ENCODE assay signal across 30 mouse cellular contexts in the genomic region with DNA sequence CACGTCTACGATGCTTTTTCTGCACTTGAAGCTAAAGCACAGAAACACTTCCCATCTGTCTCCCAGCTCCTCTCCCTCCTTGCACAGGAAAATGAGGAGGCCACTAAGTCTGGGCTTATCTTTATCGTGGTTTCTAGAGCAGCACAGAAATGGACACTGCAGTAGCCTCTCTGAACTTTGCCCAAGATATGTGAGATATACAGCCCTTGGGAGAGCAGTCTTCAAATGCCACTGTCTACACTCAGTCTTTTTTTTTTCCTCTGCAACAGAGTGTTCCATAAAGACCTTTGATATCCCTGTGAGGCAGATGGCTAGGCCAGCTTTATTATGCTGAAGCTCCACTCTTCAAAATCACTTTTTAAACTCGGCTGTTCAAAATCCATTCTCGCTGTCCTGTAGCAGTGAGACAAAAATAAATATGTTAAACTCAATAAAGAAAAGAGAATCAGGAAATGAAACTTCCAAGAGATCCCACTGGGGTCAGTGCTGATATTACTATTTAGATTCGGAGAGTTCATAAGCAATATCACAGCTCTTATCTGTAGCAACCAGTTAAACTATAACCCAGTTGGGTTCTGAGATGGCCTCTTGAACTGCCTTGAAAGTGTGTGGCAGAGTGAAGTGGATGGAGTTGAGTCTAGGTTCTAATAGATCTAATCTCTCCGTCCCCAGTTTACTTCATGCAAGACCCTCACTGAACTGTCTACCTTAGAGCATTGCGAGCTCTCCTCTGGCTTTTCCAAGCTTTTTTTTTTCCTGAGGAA. TPM values are rescaled to one million over a fixed set of nuclear protein-coding genes. Genes with fewer than 3 reads are reported as not detected.
A peak's percentile ranks its signal among the peaks of the same experiment; 100 is the strongest.
DNase-seq lines count a peak whose midpoint lies in the region; ATAC-seq and TF ChIP-seq lines count a peak whose summit lies in the region.
"Had no signal": no experiment of that assay in that cellular context is flagged by ENCODE, and none has a peak within 500 bp of the region (broad histone marks: within the 10 kb centered on the region; RNA-seq: fewer than 3 reads in every experiment).

No protein-coding gene starts in this region.

- H3K9ac ChIP-seq in liver, adult 2 months (ENCODE audit: low read depth, low read length): no peak overlapping the region
- H3K9ac ChIP-seq in liver, embryonic 12.5 days: no peak overlapping the region
- no peak overlapping the region for H3K9ac ChIP-seq in intestine, embryonic 16.5 days (ENCODE audit: low read depth, low read length)
- H3K9ac ChIP-seq in stomach, embryonic 15.5 days: no peak overlapping the region
- H3K9ac ChIP-seq: embryonic facial prominence, embryonic 12.5 days; forebrain, postnatal 0 days; heart, embryonic 12.5 days; hindbrain, embryonic 14.5 days; limb, embryonic 12.5 days; liver, embryonic 15.5 days; neural tube, embryonic 15.5 days had no signal

- peaks cover 9% of the 10 kb centered on the region for H3K4me1 ChIP-seq in liver, adult 2 months (ENCODE audit: control insufficient read depth, insufficient read depth, low read length)
- no peaks in the 10 kb centered on the region for H3K4me1 ChIP-seq in liver, embryonic 12.5 days
- H3K4me1 ChIP-seq in intestine, embryonic 16.5 days (ENCODE audit: control insufficient read depth, insufficient read depth, low read length): peaks cover 17% of the 10 kb centered on the region
- H3K4me1 ChIP-seq in stomach, embryonic 15.5 days: no peaks in the 10 kb centered on the region
- H3K4me1 ChIP-seq: liver, embryonic 15.5 days; neural tube, embryonic 15.5 days had no signal

- DNase-seq in liver, adult 2 months (ENCODE audit: extremely low read depth, low read depth, low spot score): peak; percentile 77
- peak; percentile 12 for DNase-seq in brain, adult 2 months (ENCODE audit: low read depth, low spot score)
- DNase-seq in heart, postnatal 4 days: no peak
- DNase-seq: adrenal gland, postnatal 10 days; cerebellum, adult 11 months; cerebellum, adult 9-11 months; embryo, embryonic 11 days; forebrain, postnatal 0 days; heart, adult 2 months; kidney, adult 8-10 months; kidney, postnatal 36 days; lung, postnatal 10 days; midbrain, embryonic 14.5 days; retina, postnatal 1 day; thymus, adult 18-20 months; thymus, postnatal 36 days had no signal

- peak overlapping the region; percentile 10; the same call in 1 of the 2 replicates for H3K27ac ChIP-seq in liver, adult 2 months (replicated peaks; ENCODE audit: insufficient read depth, low read depth, low read length)
- H3K27ac ChIP-seq in liver, embryonic 12.5 days: no peak overlapping the region
- H3K27ac ChIP-seq in intestine, embryonic 16.5 days (ENCODE audit: low read length): peak overlapping the region; percentile 93
- peak overlapping the region; percentile 51; the same call in 1 of the 2 replicates for H3K27ac ChIP-seq in stomach, embryonic 15.5 days
- H3K27ac ChIP-seq: embryonic facial prominence, embryonic 12.5 days; forebrain, embryonic 10.5 days; heart, adult 2 months; hindbrain, embryonic 14.5 days; layer of hippocampus, adult 2 months; left cerebral cortex, adult 2 months; limb, embryonic 12.5 days; liver, embryonic 15.5 days; neural tube, embryonic 15.5 days had no signal

- no peak overlapping the region for H3K4me3 ChIP-seq in liver, adult 2 months (ENCODE audit: insufficient read depth, low read depth, low read length)
- H3K4me3 ChIP-seq in liver, embryonic 12.5 days: no peak overlapping the region
- no peak overlapping the region for H3K4me3 ChIP-seq in intestine, embryonic 16.5 days (ENCODE audit: low read length)
- H3K4me3 ChIP-seq in stomach, embryonic 15.5 days (replicated peaks): no peak overlapping the region
- H3K4me3 ChIP-seq: embryonic facial prominence, embryonic 12.5 days; forebrain, embryonic 10.5 days; heart, adult 2 months; heart, embryonic 12.5 days; layer of hippocampus, adult 2 months; left cerebral cortex, adult 2 months; limb, embryonic 12.5 days; liver, embryonic 15.5 days; neural tube, embryonic 15.5 days had no signal

- no peaks in the 10 kb centered on the region for H3K27me3 ChIP-seq in liver, adult 2 months (ENCODE audit: control insufficient read depth, insufficient read depth, low read length)
- H3K27me3 ChIP-seq in liver, embryonic 12.5 days (replicated peaks): peaks cover 3% of the 10 kb centered on the region; the same call in 1 of the 2 replicates
- H3K27me3 ChIP-seq in intestine, embryonic 16.5 days (replicated peaks; ENCODE audit: control insufficient read depth, insufficient read depth, low read length): no peaks in the 10 kb centered on the region
- H3K27me3 ChIP-seq in stomach, embryonic 15.5 days (replicated peaks): no peaks in the 10 kb centered on the region
- H3K27me3 ChIP-seq: embryonic facial prominence, embryonic 12.5 days; heart, embryonic 12.5 days; limb, embryonic 12.5 days; liver, embryonic 15.5 days; neural tube, embryonic 15.5 days; Patski had no signal

- no peaks in the 10 kb centered on the region for H3K79me2 ChIP-seq in liver, adult 2 months (ENCODE audit: control insufficient read depth, insufficient read depth, low read length)

- no peak overlapping the region for H3K4me2 ChIP-seq in liver, embryonic 12.5 days
- peak overlapping the region; percentile 17 for H3K4me2 ChIP-seq in intestine, embryonic 16.5 days (ENCODE audit: low read depth, low read length)
- H3K4me2 ChIP-seq in stomach, embryonic 15.5 days: no peak overlapping the region
- H3K4me2 ChIP-seq: embryonic facial prominence, embryonic 12.5 days; heart, embryonic 12.5 days; hindbrain, embryonic 14.5 days; limb, embryonic 12.5 days; liver, embryonic 15.5 days; neural tube, embryonic 15.5 days had no signal

- TF ChIP-seq POLR2A in liver, adult 2 months (IDR thresholded peaks at IDR 0.05; ENCODE audit: extremely low read depth, insufficient read depth, low read length): no peak

- WGBS in liver, adult 2 months: 35% methylated on average over 8 of the region's 8 CpGs
- 59% methylated on average over 8 of the region's 8 CpGs for WGBS in liver, embryonic 12.5 days (ENCODE audit: insufficient replicate concordance)
- 55% methylated on average over 8 of the region's 8 CpGs for WGBS in intestine, embryonic 16.5 days
- WGBS in stomach, embryonic 15.5 days: 64% methylated on average over 8 of the region's 8 CpGs

- TF ChIP-seq CTCF in liver, adult 2 months (IDR thresholded peaks at IDR 0.05; ENCODE audit: low read depth, low read length): no peak

- peaks cover 97% of the 10 kb centered on the region for H3K36me3 ChIP-seq in liver, adult 2 months (ENCODE audit: control insufficient read depth, insufficient read depth, low read length)
- H3K36me3 ChIP-seq in liver, embryonic 12.5 days: no peaks in the 10 kb centered on the region
- H3K36me3 ChIP-seq in intestine, embryonic 16.5 days (ENCODE audit: control insufficient read depth, insufficient read depth, low read length): 0 out of 2 replicates have a peak, but pooled peaks cover 6% of the 10 kb centered on the region
- H3K36me3 ChIP-seq in stomach, embryonic 15.5 days: peaks cover 8% of the 10 kb centered on the region
- H3K36me3 ChIP-seq: forebrain, embryonic 10.5 days; heart, embryonic 12.5 days; liver, embryonic 15.5 days; neural tube, embryonic 15.5 days had no signal

- no peak for ATAC-seq in liver, embryonic 12.5 days
- ATAC-seq in intestine, embryonic 16.5 days: peak; percentile 93
- ATAC-seq in stomach, embryonic 15.5 days (ENCODE audit: insufficient read depth, low FRiP score, low read depth): peak; percentile 75
- ATAC-seq in erythroblast, adult 5-6 weeks (replicated peaks; ENCODE audit: low FRiP score, poor library complexity, severe bottlenecking): no peak
- ATAC-seq: forebrain, postnatal 0 days; Patski had no signal

- no peaks in the 10 kb centered on the region for H3K9me3 ChIP-seq in liver, embryonic 12.5 days (replicated peaks)
- no peaks in the 10 kb centered on the region for H3K9me3 ChIP-seq in intestine, embryonic 16.5 days (ENCODE audit: control insufficient read depth, low read length)
- no peaks in the 10 kb centered on the region for H3K9me3 ChIP-seq in stomach, embryonic 15.5 days
- H3K9me3 ChIP-seq: embryonic facial prominence, embryonic 12.5 days; forebrain, embryonic 10.5 days; heart, embryonic 12.5 days; limb, embryonic 12.5 days; liver, embryonic 15.5 days; neural tube, embryonic 15.5 days had no signal

RNA-seq across cellular contexts. Expression of gene Fbxo48, which starts 50.3 kb away (rescaled TPM):
- total RNA-seq in liver, adult 2 months (2014; rRNA removed): under 0.01 and 0.27 TPM in 2 replicates
- polyA plus RNA-seq in liver, adult 2 months (2012; rRNA removed): not detected in 2 replicates
- polyA plus RNA-seq in liver, embryonic 12.5 days (2016; fragmentation: Nextera tagmentation; extraction: Ambion mirVana): 2.5 and 3.2 TPM in 2 replicates
- polyA plus RNA-seq in intestine, embryonic 16.5 days (2015; fragmentation: Nextera tagmentation; extraction: Ambion mirVana): 0.79 and 1.2 TPM in 2 replicates
- polyA plus RNA-seq in stomach, embryonic 15.5 days (2015; fragmentation: Nextera tagmentation; extraction: Ambion mirVana): 1.4 and 1.7 TPM in 2 replicates
- total RNA-seq in heart, postnatal 4 days (2021): 1 to 10 TPM; 2.7 to 2.9 TPM
- total RNA-seq in erythroblast, adult 5-6 weeks (2015; ENCODE audit: low replicate concordance): 2.3 and 14.6 TPM in 2 replicates
- total RNA-seq in erythroblast, adult 5-6 weeks (2017; ENCODE audit: low replicate concordance): 9.0 and 11.3 TPM in 2 replicates

Comparison
In these comparisons a context has a peak if more than half of its experiments do, and no peak if none do; other contexts are left out.
1. ATAC-seq: peak in intestine, embryonic 16.5 days (single experiment) and stomach, embryonic 15.5 days (single experiment); none in liver, embryonic 12.5 days (single experiment) and erythroblast, adult 5-6 weeks (single experiment).